Mouse (Mus musculus) limb, embryonic 12.5 days (tissue): ENCODE measurements around the gene Gm42791. TPM values are rescaled to one million over a fixed set of nuclear protein-coding genes. Genes with fewer than 3 reads are reported as not detected.

Experiments used
- ATAC-seq: fragments of 200-750 bp; cut with Nextera tagmentation; 2 replicates; pipeline ENCODE4 v1.8.0; 2017; ENCODE audit warnings: low read depth, moderate TSS enrichment; ENCODE audit not compliant: insufficient number of reproducible peaks, insufficient read depth, low FRiP score, low TSS enrichment
- H3K27ac ChIP-seq: fragments of 300-500 bp; sonication (generic); 2 replicates; pipeline ENCODE4 v1.5.1; 2016; ENCODE audit warnings: mild to moderate bottlenecking, moderate library complexity
- H3K27me3 ChIP-seq: fragments of 300-500 bp; sonication (generic); 2 replicates; pipeline ENCODE4 v1.6.1; 2016; ENCODE audit warnings: mild to moderate bottlenecking, moderate library complexity
- H3K36me3 ChIP-seq: fragments of 300-500 bp; sonication (generic); 2 replicates; pipeline ENCODE4 v1.6.1; 2016; ENCODE audit warnings: mild to moderate bottlenecking, moderate library complexity
- H3K4me1 ChIP-seq: fragments of 300-500 bp; sonication (generic); replicated peaks from 2 replicates; pipeline ENCODE4 v1.6.1; 2016
- H3K4me2 ChIP-seq: fragments of 300-500 bp; sonication (generic); 2 replicates; pipeline ENCODE4 v1.6.1; 2016; ENCODE audit warnings: mild to moderate bottlenecking, moderate library complexity
- H3K4me3 ChIP-seq: fragments of 300-500 bp; sonication (generic); replicated peaks from 2 replicates; pipeline ENCODE4 v1.5.1; 2016; ENCODE audit warnings: mild to moderate bottlenecking
- H3K9ac ChIP-seq: fragments of 300-500 bp; sonication (generic); replicated peaks from 2 replicates; pipeline ENCODE4 v1.6.1; 2016; ENCODE audit warnings: mild to moderate bottlenecking, moderate library complexity
- H3K9me3 ChIP-seq: fragments of 300-500 bp; sonication (generic); 2 replicates; pipeline ENCODE4 v1.6.1; 2016; ENCODE audit warnings: mild to moderate bottlenecking, moderate library complexity
- WGBS: fragments of 180-500 bp; shearing (Covaris S2); methylation state at CpG from one replicate; pipeline ENCODE4 v1.1.7; 2016; 5-methylcytosine and 5-hydroxymethylcytosine counted together
- polyA plus RNA-seq: library from polyadenylated mRNA; unstranded; fragments of >200 nt; fragmentation: Nextera tagmentation; extraction: Ambion mirVana; gene quantifications from 2 replicates; pipeline ENCODE4 v1.2.1, GENCODE M21; 2016

The Gm42791 gene
- polyA plus RNA-seq, 1 experiment from 2014 or later: 0.99 TPM

- no peaks in the 10 kb centered on the region for H3K36me3 ChIP-seq
- no peak overlapping the region for H3K9ac ChIP-seq
- H3K9me3 ChIP-seq: no peaks in the 10 kb centered on the region
- H3K27me3 ChIP-seq: no peaks in the 10 kb centered on the region
- no peak overlapping the region for H3K4me3 ChIP-seq
- peaks cover 33% of the 10 kb centered on the region for H3K4me1 ChIP-seq
- peak overlapping the region; percentile 77 for H3K27ac ChIP-seq
- WGBS: 11% methylated on average over 14 of the region's 14 CpGs
- no peak overlapping the region; the same call in 1 of the 2 replicates for H3K4me2 ChIP-seq
- peak; percentile 61 for ATAC-seq
Observed at GRCm38 (mm10) chr5:148977698-148978457, 17.1 kb downstream of the Gm42791 start.

- H3K9me3 ChIP-seq: no peaks in the 10 kb centered on the region
- H3K27ac ChIP-seq: peak overlapping the region; percentile 77; the same call in 1 of the 2 replicates
Observed at GRCm38 (mm10) chr5:148976876-148977275, 18.1 kb downstream of the Gm42791 start.

GRCm38 (mm10) chr5:148975035-148975434 lies 19.9 kb downstream of the Gm42791 start:
- Histone ChIP-seq H3K27me3 (no peaks in the 10 kb centered on the region), H3K9me3 (no peaks in the 10 kb centered on the region), H3K4me2 (no peak overlapping the region), H3K9ac (no peak overlapping the region), H3K4me1 (peaks cover 39% of the 10 kb centered on the region), H3K27ac (no peak overlapping the region), H3K36me3 (no peaks in the 10 kb centered on the region), H3K4me3 (no peak overlapping the region)
- WGBS: 94% methylated on average over 12 of the region's 12 CpGs
- no peak for ATAC-seq

More at GRCm38 (mm10) chr5:148976876-148977275, 18.1 kb downstream of the Gm42791 start:
- 60% methylated on average over 8 of the region's 8 CpGs for WGBS
- Histone ChIP-seq H3K4me3 (no peak overlapping the region), H3K27me3 (no peaks in the 10 kb centered on the region), H3K9ac (no peak overlapping the region), H3K4me2 (no peak overlapping the region), H3K4me1 (peaks cover 39% of the 10 kb centered on the region), H3K36me3 (no peaks in the 10 kb centered on the region)
- no peak for ATAC-seq

- ATAC-seq: 0 out of 2 replicates have a peak, but pooled peaks have one; percentile 17
- Histone ChIP-seq H3K36me3 (no peaks in the 10 kb centered on the region), H3K9me3 (no peaks in the 10 kb centered on the region), H3K4me1 (peaks cover 41% of the 10 kb centered on the region), H3K27me3 (no peaks in the 10 kb centered on the region), H3K27ac (peak overlapping the region; percentile 69), H3K4me3 (no peak overlapping the region), H3K9ac (0 out of 2 replicates have a peak overlapping the region, but pooled peaks have one; percentile 23), H3K4me2 (peak overlapping the region; percentile 37)
- 4% methylated on average over 6 of the region's 6 CpGs for WGBS
Observed at GRCm38 (mm10) chr5:148973019-148973668, 21.8 kb downstream of the Gm42791 start.

- Histone ChIP-seq H3K4me2 (no peak overlapping the region), H3K36me3 (no peaks in the 10 kb centered on the region), H3K9me3 (no peaks in the 10 kb centered on the region), H3K4me3 (no peak overlapping the region), H3K9ac (no peak overlapping the region), H3K4me1 (peaks cover 39% of the 10 kb centered on the region), H3K27ac (0 out of 2 replicates have a peak overlapping the region, but pooled peaks have one; percentile 18), H3K27me3 (no peaks in the 10 kb centered on the region)
- no peak for ATAC-seq
- 85% methylated on average over 8 of the region's 8 CpGs for WGBS
Observed at GRCm38 (mm10) chr5:148972167-148972566, 22.8 kb downstream of the Gm42791 start.

GRCm38 (mm10) chr5:148969648-148970047 lies 25.3 kb downstream of the Gm42791 start:
- Histone ChIP-seq H3K36me3 (no peaks in the 10 kb centered on the region), H3K27me3 (no peaks in the 10 kb centered on the region), H3K4me3 (no peak overlapping the region), H3K4me1 (peaks cover 59% of the 10 kb centered on the region), H3K4me2 (0 out of 2 replicates have a peak overlapping the region, but pooled peaks have one; percentile 6), H3K9me3 (no peaks in the 10 kb centered on the region), H3K27ac (0 out of 2 replicates have a peak overlapping the region, but pooled peaks have one; percentile 62), H3K9ac (no peak overlapping the region)
- WGBS: 28% methylated on average over 9 of the region's 9 CpGs
- no peak for ATAC-seq

- Histone ChIP-seq H3K4me2 (no peak overlapping the region), H3K27me3 (no peaks in the 10 kb centered on the region), H3K9me3 (no peaks in the 10 kb centered on the region), H3K9ac (no peak overlapping the region), H3K4me1 (peaks cover 62% of the 10 kb centered on the region), H3K4me3 (no peak overlapping the region), H3K27ac (no peak overlapping the region), H3K36me3 (no peaks in the 10 kb centered on the region)
- no peak for ATAC-seq
- 45% methylated on average over 7 of the region's 7 CpGs for WGBS
Observed at GRCm38 (mm10) chr5:148968958-148969576, 25.9 kb downstream of the Gm42791 start.

- H3K27ac ChIP-seq: no peak overlapping the region
- no peaks in the 10 kb centered on the region for H3K9me3 ChIP-seq
- WGBS: 71% methylated on average over 5 of the region's 5 CpGs
- no peak overlapping the region for H3K4me3 ChIP-seq
- H3K4me2 ChIP-seq: no peak overlapping the region
- ATAC-seq: no peak
- no peaks in the 10 kb centered on the region for H3K27me3 ChIP-seq
- H3K4me1 ChIP-seq: peaks cover 58% of the 10 kb centered on the region
- no peak overlapping the region for H3K9ac ChIP-seq
- no peaks in the 10 kb centered on the region for H3K36me3 ChIP-seq
Observed at GRCm38 (mm10) chr5:148968179-148968578, 26.8 kb downstream of the Gm42791 start.

GRCm38 (mm10) chr5:148966395-148966794 lies 28.6 kb downstream of the Gm42791 start:
- no peak overlapping the region for H3K4me3 ChIP-seq
- WGBS: 52% methylated on average over 6 of the region's 6 CpGs
- no peak for ATAC-seq
- 0 out of 2 replicates have a peak overlapping the region, but pooled peaks have one; percentile 9 for H3K4me2 ChIP-seq
- no peaks in the 10 kb centered on the region for H3K9me3 ChIP-seq
- peak overlapping the region; percentile 77 for H3K27ac ChIP-seq
- no peaks in the 10 kb centered on the region for H3K36me3 ChIP-seq
- H3K27me3 ChIP-seq: no peaks in the 10 kb centered on the region
- H3K4me1 ChIP-seq: peaks cover 50% of the 10 kb centered on the region
- H3K9ac ChIP-seq: 0 out of 2 replicates have a peak overlapping the region, but pooled peaks have one; percentile 34

GRCm38 (mm10) chr5:148965691-148966333 lies 29.1 kb downstream of the Gm42791 start:
- no peak for ATAC-seq
- 0 out of 2 replicates have a peak overlapping the region, but pooled peaks have one; percentile 9 for H3K4me2 ChIP-seq

More at GRCm38 (mm10) chr5:148965691-148966333, 29.1 kb downstream of the Gm42791 start:
- H3K9me3 ChIP-seq: no peaks in the 10 kb centered on the region
- no peak overlapping the region for H3K4me3 ChIP-seq
- H3K27me3 ChIP-seq: no peaks in the 10 kb centered on the region
- no peaks in the 10 kb centered on the region for H3K36me3 ChIP-seq
- WGBS: 9% methylated on average over 13 of the region's 13 CpGs
- H3K27ac ChIP-seq: peak overlapping the region; percentile 77
- H3K4me1 ChIP-seq: peaks cover 50% of the 10 kb centered on the region
- H3K9ac ChIP-seq: 0 out of 2 replicates have a peak overlapping the region, but pooled peaks have one; percentile 34
